Mouse (Mus musculus) thymus, postnatal 4 days (tissue): ENCODE data around the gene Sall1.

Experiments
- DNase-seq: peaks from one replicate; pipeline ENCODE4 v3.0.0; 2021

The Sall1 gene

DNA sequence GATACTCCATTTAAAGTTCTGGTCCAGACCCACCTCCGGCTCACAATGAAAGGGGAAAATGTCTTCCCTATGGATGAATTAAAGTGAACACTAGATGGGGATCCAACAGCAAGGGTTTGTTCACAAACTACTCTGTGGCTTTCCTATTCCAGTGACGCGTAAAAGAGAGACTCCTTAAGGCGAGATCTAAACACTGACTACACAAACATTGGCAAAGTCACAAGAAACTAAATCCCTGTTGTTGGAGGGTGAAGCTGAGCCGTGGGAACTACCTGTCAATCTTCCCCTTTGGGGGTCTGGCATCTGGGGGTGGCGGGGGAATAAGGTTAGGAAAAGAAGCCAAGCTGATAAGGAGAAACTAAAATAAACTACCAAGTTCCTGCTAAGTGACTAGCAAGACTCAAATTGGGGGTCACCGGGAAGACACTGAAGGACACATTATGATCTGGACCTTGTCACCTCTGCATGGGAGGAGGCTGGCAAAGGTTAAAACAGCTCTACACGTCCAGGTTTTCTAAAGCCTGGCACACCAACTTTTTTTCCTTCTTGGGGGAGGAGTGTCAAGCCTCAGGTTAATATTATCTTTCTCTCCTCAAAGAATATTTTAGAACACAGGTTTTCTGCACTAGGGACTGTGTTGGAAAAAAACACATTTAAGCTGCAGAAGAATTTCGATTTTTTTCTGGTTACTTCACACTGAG, 6.3 kb downstream of the Sall1 start:
- no peak for DNase-seq

DNA sequence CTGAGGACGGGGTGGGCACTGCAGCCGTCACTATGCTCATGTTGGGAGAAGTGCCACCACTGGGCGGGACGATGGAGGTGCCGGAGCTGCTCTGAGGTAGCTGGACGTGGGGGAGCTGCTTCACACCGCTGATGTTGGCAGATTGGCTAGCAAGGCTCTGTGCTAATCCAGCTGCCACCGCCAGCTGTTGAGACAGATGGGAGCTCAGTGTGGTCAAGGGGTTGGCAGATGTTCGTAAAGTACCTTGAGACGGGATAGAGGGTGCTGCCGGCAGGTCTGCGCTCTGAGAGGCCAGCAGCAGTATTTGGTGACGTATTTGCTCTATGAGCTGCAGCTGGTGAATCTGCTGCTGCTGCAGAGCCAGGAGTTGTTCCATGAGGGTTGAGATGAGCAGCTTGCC, 11.6 kb downstream of the Sall1 start:
- no peak for DNase-seq

DNA sequence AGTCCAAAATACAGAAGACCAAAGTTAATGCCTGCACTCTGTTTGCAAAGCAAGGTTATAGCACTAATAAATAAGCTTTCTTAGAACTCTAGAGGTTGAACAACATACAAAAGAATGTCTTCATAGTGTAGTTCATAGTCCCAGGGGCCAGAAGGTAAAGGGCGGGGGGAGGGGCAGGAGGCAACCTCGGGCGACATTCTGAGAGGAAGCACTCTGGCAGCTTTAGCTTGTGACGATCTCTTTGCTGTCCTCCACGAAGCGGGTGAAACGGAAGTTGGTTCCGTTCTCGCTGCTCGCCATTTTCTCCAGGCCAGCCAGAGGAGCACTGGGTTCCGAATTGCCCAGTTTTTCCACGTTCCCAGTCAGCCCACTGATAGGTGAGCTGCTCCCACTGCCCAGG, 15.8 kb downstream of the Sall1 start:
- no peak for DNase-seq

DNA sequence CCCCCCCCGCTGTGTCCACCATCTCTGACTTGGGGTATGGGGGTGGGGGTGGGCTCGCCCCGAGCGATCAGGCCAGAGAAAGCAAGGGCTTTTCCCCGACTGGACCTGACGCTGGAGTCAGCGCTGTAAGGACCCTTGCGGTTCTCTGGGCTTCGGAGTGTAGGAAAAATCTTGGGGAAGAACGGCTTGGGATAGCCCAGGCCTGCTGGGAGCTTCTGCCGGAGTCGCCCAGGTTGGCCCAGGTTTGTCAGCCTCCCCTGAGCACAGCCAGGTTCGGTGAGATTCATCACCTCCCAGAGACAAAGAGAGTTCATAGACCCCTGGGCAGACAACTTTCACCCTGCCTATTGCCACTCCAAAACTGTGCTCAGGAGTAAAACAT, 17.8 kb downstream of the Sall1 start:
- DNase-seq: no peak

DNA sequence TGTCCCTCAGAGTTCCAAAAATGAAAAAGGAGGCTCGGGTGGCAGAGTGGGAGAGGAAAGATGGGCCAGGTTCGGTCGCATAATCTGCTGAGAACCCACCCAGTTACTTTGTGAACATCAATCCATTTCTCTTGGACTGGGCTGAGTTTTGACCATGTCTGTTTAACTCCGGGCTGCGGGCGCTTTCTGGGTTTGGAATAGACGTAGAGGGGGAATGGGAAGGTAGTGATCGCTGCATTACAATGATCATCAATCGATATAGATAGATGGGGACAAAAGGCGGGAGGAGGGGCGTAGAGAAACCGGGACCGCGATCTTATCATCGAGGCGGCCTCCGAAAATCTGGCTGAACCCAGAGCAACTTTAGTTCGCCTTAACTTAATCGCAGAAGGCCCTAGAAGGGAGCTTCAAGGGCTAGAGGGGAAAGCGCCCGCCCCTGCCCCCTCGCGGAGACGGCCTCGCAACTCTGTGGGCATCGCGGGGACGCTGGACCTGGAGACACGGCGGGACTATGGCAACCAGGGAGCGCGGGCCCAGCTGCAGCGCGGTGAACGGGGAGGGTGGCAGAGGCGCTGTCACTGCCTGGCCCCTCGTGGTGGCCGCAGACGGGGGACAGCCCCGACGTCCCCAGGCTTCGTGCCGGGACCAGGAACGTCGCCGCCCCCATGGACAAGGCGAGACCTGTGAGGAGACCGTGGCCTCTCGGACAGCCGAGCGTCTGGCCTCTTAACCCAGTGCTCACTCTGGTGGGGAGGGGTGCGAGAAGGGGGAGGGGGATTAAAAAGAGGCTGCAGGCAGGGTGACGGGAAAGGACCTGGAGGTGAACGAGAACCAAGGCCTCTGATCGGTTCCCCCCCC, 18.5 kb downstream of the Sall1 start:
- no peak for DNase-seq

DNA sequence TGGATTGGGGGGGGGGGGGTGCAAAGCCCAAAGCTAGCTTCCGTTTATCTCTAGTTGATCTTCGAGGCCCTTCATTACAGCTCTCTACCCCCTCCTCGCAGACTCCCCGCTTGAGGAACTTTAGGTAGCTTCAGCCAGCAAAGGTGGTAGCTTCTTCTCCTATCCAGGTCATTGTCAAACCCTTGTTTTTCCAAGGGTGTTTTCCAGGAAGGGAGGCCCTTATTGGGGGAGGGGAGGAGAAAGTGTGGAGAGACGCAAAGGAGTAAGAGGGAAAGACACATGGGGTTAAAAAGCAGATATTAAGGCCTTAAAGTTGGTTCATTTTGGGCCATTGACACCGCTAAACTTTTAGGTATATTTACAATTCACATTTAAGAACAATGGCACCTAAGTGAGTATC, 19.2 kb downstream of the Sall1 start:
- no peak for DNase-seq

DNA sequence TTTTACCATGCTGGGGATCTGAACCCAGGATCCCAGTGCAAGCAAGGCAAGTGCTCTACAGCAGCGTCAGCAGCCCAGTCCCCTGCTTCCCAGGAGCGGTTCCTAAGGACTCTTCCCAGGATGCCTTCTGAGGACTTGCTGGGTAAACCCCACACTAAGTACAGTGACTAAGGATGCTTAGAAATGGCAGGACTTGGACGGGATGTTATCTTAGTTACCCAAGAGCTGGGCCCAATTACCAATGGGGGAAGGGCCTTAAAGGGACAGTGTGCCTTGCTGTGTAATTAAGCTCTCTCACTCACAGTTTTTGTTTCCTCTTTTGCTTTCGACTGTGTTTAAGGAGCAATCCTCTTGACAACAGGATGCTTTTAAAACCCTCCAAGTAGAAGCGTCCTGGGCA, 22.8 kb downstream of the Sall1 start:
- DNase-seq: no peak

DNA sequence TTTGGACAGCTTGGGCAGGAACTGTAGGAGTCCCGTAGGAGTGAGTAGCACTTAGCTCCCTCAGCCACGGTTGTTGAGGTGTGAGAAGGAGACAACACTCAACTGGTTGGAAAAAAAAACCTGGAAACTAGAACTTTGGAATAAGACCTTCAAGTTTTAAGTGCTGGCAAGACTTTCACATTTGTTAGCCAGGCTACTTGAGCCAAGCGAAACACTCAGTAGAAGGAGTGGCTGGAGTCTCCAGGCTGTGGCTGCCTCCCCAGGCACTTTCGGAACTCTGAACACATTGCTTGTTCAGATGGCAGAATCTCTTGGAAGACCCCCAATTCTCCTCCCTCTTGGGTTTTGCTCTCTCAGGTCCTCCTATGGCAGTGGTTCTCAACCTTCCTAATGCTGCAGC, 26.1 kb downstream of the Sall1 start:
- no peak for DNase-seq

DNA sequence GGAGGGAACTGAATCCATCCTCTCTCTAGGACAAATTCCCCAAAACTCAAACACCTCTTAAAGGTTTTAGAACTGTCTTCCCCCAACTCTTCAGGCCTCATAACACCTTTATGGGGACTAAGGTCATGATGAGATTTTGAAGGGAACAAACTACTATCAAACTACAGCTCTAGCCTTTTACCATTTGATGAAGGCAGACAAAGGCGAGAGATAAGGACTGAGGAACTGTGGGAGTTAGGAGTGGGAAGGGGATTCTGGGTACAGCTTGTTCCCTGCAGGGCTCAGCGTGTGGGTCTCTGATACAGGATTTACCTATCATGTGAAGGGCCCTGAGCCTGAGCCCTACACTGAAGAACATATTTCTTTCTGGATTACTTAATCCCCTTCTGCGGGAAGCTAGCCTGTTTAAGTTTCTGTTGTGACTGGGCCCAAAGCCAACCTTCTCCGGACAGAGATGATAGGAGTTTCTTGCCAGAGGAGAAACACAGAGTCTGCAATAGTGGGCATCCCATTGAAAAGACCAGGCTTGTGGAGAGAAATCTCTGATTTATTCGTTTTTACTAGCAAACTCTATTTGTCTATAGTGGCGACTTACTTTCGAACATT, 27.4 kb downstream of the Sall1 start:
- DNase-seq: no peak

DNA sequence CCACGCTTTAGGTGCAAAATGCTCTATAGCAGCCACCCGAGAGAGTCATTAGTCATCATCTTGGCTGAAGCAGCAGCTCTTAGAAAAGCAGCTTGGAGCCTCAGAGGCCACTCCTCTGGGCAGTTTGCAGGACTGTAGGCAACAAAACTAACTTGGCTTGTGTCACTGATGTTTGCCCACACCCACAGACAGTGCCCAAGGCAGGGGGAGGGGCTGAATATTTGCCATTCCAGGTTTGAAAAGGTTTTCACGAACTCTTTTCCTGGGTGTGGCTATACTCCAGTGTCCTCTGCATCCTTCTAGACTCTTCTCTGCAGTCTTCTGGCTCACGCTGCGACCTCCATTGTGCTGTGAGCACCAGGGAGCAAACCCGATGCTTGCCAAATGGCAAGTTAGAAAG, 28.4 kb downstream of the Sall1 start:
- no peak for DNase-seq

DNA sequence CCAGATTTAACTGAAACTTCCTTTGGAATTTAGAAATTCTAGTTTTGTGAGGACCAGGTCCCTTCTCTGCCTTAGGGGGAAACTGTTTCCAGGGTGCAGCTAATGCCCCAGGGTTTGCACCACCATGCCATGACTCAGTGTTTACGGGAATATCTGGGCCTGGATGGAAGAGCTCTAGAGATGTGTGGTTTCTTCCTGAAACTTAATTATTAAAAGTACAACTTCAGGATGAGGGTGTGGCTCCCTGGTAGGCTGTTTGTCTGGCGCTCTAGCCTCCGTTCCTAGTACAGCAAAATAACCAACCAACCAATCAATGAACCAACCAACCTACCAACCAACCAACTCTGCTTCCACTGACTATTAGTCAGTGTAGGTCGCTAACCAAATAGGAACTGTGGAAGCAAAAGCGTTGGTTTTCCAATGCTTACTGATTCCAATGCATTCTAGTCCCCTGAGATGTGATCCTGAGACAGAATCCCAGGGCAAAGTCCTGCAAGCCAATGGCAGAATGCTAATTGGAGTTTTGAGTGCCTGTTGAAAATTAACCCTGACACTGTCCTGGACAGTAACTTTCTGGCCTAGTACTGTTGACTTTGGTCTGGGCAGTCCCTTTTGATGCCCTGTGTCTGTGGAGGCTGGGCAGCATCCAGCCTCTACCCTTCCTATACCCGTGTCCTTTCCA, 31.0 kb downstream of the Sall1 start:
- DNase-seq: no peak

DNA sequence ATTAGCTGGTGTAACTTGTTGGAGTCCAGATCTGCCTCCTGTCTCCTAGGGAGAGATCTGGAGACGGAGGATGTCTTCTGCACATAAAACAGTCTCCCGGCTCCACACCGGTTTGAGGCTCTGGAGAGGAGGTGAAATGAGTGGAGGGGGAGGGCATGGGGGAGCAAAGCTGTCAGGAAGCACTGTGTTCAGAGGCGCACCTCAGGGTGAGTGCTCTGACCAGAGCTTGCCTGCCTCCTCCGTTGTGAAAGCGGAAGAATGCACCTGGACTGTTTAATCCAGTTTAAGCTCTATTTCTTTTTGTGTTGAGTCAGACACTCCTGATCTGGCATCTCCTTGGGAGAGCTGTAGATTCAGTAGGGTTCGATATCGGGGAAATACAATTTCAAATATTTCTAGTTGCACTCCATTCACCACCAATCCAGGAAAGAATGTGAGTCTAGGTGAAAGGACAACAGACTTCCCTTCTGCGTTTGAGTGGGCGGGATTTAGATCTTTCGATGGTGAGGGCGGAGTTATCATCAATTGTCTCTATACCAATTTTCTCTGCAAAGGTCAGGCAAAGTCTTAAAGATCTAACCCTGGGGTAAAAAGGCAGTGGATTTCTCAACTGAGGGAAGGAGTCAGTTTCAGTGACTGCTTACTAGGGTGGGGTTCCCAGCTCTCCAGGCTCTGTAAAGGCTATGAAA, 31.8 kb downstream of the Sall1 start:
- no peak for DNase-seq

DNA sequence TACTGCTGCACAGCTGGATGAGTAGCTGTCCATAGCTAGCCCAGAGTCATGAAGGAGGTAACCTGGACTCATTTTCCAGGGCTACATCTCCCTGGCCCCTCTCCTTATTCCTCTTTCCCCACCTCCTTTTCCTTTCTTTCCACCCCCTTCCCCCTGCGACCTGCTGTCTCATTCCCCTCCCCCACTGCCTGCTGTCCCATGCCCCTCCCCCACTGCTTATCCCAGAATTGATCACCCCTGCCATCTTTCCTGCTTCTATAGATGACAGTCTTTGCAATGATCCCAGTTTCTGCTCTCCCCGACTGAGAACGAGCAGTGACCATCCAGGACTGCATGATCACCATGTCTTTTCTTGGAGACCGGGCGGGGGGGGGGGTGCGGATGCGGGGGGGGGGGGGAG, 35.2 kb downstream of the Sall1 start:
- no peak for DNase-seq

DNA sequence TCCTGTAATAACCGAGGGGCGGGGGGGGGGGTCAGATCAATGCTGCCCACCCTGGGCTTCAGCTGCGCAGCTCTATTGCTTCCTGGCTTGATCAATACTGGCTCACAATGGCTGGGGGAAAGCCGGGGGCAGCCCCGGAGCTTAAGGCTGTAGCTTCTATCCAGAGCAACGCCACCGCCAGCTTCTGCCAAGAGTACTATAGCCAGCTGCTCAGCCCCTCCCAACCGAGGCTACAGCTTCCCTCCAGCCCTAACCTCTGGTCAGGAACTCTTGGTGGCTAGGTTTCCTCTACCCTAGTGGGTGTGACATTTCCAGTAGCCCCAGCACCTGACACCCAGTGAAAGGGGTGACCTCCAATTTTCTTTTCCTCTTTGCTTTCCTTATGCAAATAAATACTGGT, 36.8 kb downstream of the Sall1 start:
- DNase-seq: no peak

DNA sequence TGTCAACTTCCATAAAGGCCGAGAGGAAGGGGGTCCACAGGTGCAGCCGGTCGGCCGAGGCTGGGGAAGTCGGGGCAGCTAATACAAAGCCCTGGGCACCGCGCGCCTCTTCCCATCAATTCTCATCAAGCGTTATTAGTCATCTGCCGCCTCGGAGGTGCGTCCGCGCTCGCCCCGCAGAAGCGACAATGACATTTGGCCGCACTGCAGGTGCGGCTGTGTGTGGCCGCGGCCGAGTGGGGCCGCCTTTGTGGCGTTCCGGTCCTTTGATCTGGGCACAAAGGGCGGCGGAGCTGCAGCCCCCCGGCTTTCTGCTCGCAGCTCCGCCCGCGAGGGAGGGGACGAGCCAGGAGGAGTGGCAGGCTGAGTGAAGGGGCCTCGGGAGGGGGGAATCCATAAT, 37.5 kb downstream of the Sall1 start:
- DNase-seq: no peak

DNA sequence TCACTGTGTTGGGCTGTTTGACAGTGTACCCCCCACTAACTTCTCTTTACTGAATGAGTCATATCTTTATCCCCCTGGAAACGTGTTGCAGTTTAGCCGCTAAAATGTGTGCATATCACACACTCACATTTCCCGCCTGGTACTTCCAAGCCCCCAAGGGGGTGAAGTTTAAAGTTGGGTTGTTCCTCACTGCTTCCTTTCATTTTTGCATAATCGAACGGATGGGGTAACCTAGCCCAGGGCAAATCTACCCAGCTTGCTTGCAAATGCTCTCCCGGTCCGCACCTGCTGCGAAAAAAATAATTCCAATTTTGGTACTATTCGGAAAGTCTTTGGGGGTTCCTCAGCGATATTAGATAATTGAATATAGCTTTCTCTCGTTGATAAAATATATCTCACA, 38.2 kb downstream of the Sall1 start:
- no peak for DNase-seq

DNA sequence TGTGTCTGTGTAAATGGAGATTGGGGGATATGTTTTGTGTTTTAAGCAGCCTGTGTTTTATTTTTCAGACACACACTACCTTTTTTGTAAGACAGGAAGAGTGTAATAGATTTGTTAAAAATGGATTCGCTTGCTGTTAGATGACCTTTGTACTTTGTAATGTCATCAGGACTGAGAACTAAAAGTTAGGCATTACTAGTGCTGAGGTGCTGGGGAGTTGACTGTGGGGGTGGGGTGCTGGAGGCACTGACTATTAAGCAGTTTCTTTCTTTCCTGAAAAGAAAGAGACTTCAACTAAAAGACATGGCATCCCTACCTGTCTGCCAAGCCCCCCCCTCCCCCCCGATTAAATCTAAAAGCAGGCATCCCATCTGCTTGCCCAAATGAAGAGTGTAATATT, 39.9 kb downstream of the Sall1 start:
- no peak for DNase-seq

DNA sequence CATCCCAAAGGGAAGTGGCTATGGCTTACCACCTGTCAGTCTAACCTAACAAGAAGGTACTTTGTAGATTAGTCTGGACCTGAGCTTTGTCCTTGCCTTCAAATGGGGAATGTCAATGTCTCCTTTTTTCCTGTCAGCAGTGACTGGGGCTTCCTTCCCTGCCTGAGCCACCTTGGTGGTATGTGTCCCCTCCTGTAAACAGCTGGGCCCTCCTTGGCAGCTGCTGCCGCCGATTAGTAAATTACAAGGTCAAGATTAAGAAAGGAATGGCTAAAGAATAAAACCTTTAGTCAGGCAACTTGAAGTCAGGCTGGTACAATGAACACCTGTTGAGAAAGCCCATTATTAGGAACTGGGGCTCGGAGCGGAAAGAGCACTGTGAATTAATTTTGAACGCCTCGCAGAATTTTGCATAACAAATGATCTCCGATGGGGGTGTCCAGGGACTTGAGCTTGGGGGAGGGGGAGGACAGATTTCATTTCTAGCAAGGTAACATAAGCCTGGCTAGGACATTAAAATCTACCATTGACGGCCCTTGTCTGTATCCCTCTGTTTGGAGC, 40.5 kb downstream of the Sall1 start:
- DNase-seq: no peak

DNA sequence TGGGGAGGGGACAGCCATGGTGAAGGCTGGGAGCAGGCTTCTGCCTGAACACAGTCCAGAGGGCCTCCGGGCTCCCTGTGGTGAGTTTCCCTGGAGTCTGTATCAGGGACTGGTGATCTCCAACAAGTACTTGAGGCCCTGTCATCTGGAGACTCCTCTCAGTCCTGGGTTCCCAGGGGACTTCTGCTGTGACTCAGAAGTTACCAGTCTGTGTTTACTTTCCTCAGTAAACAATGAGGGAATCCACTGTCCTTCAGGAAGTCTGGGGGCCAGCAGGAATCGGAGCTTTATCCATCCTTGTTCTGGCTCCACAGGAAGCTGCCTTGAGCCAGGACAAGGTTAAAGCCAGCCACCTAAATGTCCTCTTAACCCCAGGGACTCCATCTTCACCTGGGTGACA, 41.8 kb downstream of the Sall1 start:
- DNase-seq: no peak

DNA sequence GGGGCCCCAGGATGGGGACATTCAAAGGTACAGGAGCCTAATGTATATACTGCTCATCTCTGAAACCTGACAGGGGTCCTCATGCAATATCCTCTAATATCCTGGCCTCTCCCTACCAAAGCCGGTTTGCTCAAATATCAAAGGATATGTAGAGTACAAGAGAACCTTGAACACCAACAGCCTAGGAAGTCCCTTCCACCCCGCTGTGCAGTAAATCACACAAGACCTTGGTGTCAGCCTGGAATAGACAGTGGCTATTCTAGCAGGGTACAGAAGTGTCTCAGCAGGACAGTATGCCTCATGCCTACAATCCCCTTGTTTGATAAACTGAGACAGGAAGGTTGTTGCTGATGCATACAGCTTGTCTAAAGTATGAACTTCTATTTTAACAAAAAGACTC, 46.7 kb downstream of the Sall1 start:
- no peak for DNase-seq

DNA sequence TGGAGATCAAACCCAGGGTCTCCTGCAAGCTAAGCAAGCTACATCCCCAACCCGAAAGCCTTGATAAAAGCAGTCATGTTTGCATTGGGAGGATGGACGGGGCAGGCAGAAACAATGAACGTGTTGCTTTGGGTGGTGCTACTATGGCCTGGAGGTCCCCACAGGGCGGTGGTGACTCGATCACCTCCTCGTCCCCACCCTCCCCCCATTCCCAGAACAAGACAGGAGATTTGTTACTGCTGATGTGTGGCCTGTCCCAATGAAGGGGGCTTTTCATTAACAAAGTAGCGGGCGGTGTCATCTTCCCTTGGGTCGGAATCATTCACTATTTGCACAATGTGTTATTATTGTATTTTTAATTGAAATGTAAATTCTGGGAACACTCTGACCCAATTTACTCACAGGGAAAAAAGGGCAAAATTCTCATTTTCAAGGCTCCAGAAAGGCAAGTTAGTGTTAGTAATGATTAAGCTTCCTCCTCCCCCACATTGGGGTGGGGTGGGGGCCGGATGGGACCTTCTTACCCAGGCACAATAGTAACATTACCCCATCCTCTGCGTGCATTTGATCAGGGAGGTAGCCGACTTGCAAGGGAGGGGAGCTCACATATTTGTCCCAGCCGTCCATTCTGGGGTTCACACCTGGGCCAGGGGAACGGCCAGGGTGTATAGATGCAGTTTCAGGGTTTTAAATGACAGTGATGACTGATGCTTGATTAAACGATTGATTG, 52.0 kb downstream of the Sall1 start:
- no peak for DNase-seq

DNA sequence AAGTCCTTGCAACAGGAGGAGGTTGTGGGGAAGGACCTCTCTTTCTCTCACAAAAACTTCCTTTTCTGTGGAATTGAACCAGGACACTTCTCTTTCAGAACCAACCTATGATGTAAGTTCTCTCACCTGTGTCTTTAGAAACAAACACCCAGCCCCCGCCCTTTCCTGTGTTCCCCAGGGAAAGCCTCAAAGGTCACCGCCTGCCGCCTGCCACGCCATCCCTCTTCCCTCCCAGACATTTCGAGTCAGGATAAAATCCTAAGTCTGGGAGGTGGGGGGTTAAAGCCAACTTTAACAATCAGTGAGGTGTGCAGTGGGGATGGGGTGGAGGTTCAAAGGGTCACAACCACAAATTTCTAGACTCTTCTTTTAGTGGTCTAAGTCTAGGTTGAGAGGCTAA, 52.8 kb downstream of the Sall1 start:
- no peak for DNase-seq
